Mouse (Mus musculus) cerebellum, adult 2 months (tissue): ENCODE data around the gene Rnf144b.

Experiments
- CTCF ChIP-seq: fragments of 200-500 bp; IDR thresholded peaks from 2 replicates; pipeline ENCODE4 v1.5.1; 2011; ENCODE audit warnings: low read depth, mild to moderate bottlenecking, control low read depth, low read length, moderate library complexity, borderline replicate concordance; ENCODE audit not compliant: insufficient read depth
- POLR2A ChIP-seq: fragments of 200-500 bp; IDR thresholded peaks from 2 replicates; pipeline ENCODE4 v1.6.1; 2011; ENCODE audit warnings: low read length, control low read depth, borderline replicate concordance; ENCODE audit not compliant: insufficient read depth

- TF ChIP-seq CTCF = no peak
- no peak for TF ChIP-seq POLR2A
Measured at GRCm38 (mm10) chr13:47180776-47181175, 58.3 kb downstream of the Rnf144b start.
